Mouse (Mus musculus) forebrain, embryonic 13.5 days (tissue): ENCODE data around the gene Ell. TPM values are rescaled to one million over a fixed set of nuclear protein-coding genes. Genes with fewer than 3 reads are reported as not detected.

ENCODE experiments used
- ATAC-seq: fragments of 200-750 bp; cut with Nextera tagmentation; 2 replicates; pipeline ENCODE4 v1.8.0; 2017
- H3K27ac ChIP-seq: fragments of 300-500 bp; sonication (generic); 2 replicates; pipeline ENCODE4 v1.5.1; 2015; ENCODE audit warnings: inconsistent platforms, mild to moderate bottlenecking, moderate library complexity
- H3K27me3 ChIP-seq: fragments of 300-500 bp; sonication (generic); 2 replicates; pipeline ENCODE4 v1.6.1; 2015; ENCODE audit warnings: mild to moderate bottlenecking, inconsistent platforms
- H3K36me3 ChIP-seq: fragments of 300-500 bp; sonication (generic); 2 replicates; pipeline ENCODE4 v1.6.1; 2015; ENCODE audit warnings: mild to moderate bottlenecking, inconsistent platforms; ENCODE audit not compliant: poor library complexity, severe bottlenecking
- H3K4me1 ChIP-seq: fragments of 300-500 bp; sonication (generic); 2 replicates; pipeline ENCODE4 v1.6.1; 2015; ENCODE audit warnings: inconsistent platforms
- H3K4me2 ChIP-seq: fragments of 300-500 bp; sonication (generic); 2 replicates; pipeline ENCODE4 v1.6.1; 2015; ENCODE audit warnings: inconsistent platforms, mild to moderate bottlenecking, moderate library complexity
- H3K4me3 ChIP-seq: fragments of 300-500 bp; sonication (generic); 2 replicates; pipeline ENCODE4 v1.5.1; 2015; ENCODE audit warnings: mild to moderate bottlenecking, inconsistent platforms
- H3K9ac ChIP-seq: fragments of 300-500 bp; sonication (generic); 2 replicates; pipeline ENCODE4 v1.6.1; 2015; ENCODE audit warnings: mild to moderate bottlenecking, inconsistent platforms
- H3K9me3 ChIP-seq: fragments of 300-500 bp; sonication (generic); replicated peaks from 2 replicates; pipeline ENCODE4 v1.6.1; 2016; ENCODE audit warnings: inconsistent platforms
- WGBS: fragments of 180-500 bp; shearing (Covaris S2); methylation state at CpG from one replicate; pipeline ENCODE4 v1.1.7; 2015; 5-methylcytosine and 5-hydroxymethylcytosine counted together
- polyA plus RNA-seq: library from polyadenylated mRNA; unstranded; fragments of >200 nt; fragmentation: Nextera tagmentation; extraction: Ambion mirVana; gene quantifications from 2 replicates; pipeline ENCODE4 v1.2.1, GENCODE M21; 2015

The Ell gene
- polyA plus RNA-seq, 1 experiment from 2014 or later = 16.6 TPM

GRCm38 (mm10) chr8:70544200-70544687, 5.0 kb downstream of the Ell start:
- 85% methylated on average over 6 of the region's 6 CpGs for WGBS
- Histone ChIP-seq H3K4me2 (no peak overlapping the region), H3K4me1 (peaks cover 26% of the 10 kb centered on the region), H3K9ac (no peak overlapping the region), H3K27me3 (no peaks in the 10 kb centered on the region), H3K27ac (no peak overlapping the region), H3K36me3 (no peaks in the 10 kb centered on the region), H3K4me3 (no peak overlapping the region), H3K9me3 (no peaks in the 10 kb centered on the region)
- no peak for ATAC-seq

- 92% methylated on average over 4 of the region's 4 CpGs for WGBS
- no peak overlapping the region for H3K4me2 ChIP-seq
- H3K9me3 ChIP-seq = no peaks in the 10 kb centered on the region
- no peaks in the 10 kb centered on the region for H3K27me3 ChIP-seq
- H3K9ac ChIP-seq = no peak overlapping the region
- no peak for ATAC-seq
- H3K4me3 ChIP-seq = no peak overlapping the region
- H3K27ac ChIP-seq = no peak overlapping the region
- H3K4me1 ChIP-seq = peaks cover 11% of the 10 kb centered on the region
- no peaks in the 10 kb centered on the region for H3K36me3 ChIP-seq
These were observed 7.2 kb downstream of the Ell start for GRCm38 (mm10) chr8:70546412-70546811.

GRCm38 (mm10) chr8:70547762-70548161, 8.5 kb downstream of the Ell start:
- Histone ChIP-seq H3K4me1 (peaks cover 3% of the 10 kb centered on the region; the same call in 1 of the 2 replicates), H3K27ac (no peak overlapping the region), H3K4me2 (no peak overlapping the region), H3K36me3 (no peaks in the 10 kb centered on the region), H3K9me3 (no peaks in the 10 kb centered on the region), H3K4me3 (no peak overlapping the region), H3K27me3 (no peaks in the 10 kb centered on the region), H3K9ac (no peak overlapping the region)
- WGBS = 93% methylated on average over 6 of the region's 6 CpGs
- ATAC-seq = no peak

GRCm38 (mm10) chr8:70549412-70550184, 10.3 kb downstream of the Ell start:
- WGBS = 96% methylated on average over 10 of the region's 10 CpGs
- no peak overlapping the region for H3K4me3 ChIP-seq
- peaks cover 17% of the 10 kb centered on the region for H3K4me1 ChIP-seq

GRCm38 (mm10) chr8:70551558-70552161, 12.4 kb downstream of the Ell start:
- Histone ChIP-seq H3K4me1 (peaks cover 17% of the 10 kb centered on the region), H3K9me3 (no peaks in the 10 kb centered on the region), H3K9ac (no peak overlapping the region; the same call in 1 of the 2 replicates), H3K4me3 (no peak overlapping the region), H3K27ac (no peak overlapping the region), H3K4me2 (no peak overlapping the region), H3K27me3 (no peaks in the 10 kb centered on the region), H3K36me3 (no peaks in the 10 kb centered on the region)
- no peak for ATAC-seq
- 86% methylated on average over 3 of the region's 3 CpGs for WGBS

More at GRCm38 (mm10) chr8:70549412-70550184, 10.3 kb downstream of the Ell start:
- Histone ChIP-seq H3K4me2 (no peak overlapping the region), H3K27me3 (no peaks in the 10 kb centered on the region), H3K27ac (no peak overlapping the region), H3K9ac (no peak overlapping the region), H3K36me3 (no peaks in the 10 kb centered on the region), H3K9me3 (no peaks in the 10 kb centered on the region)
- ATAC-seq = no peak

GRCm38 (mm10) chr8:70552836-70553235, 13.6 kb downstream of the Ell start:
- no peak overlapping the region for H3K27ac ChIP-seq
- no peak overlapping the region for H3K9ac ChIP-seq
- 39% methylated on average over 1 of the region's 1 CpGs for WGBS

GRCm38 (mm10) chr8:70553740-70554139, 14.5 kb downstream of the Ell start:
- H3K27ac ChIP-seq = peak overlapping the region; percentile 31; the same call in 1 of the 2 replicates
- no peak for ATAC-seq
- H3K4me1 ChIP-seq = peaks cover 17% of the 10 kb centered on the region
- no peak overlapping the region for H3K4me3 ChIP-seq
- H3K9me3 ChIP-seq = no peaks in the 10 kb centered on the region
- H3K36me3 ChIP-seq = no peaks in the 10 kb centered on the region
- no peaks in the 10 kb centered on the region for H3K27me3 ChIP-seq
- H3K9ac ChIP-seq = no peak overlapping the region
- no peak overlapping the region for H3K4me2 ChIP-seq

More at GRCm38 (mm10) chr8:70552836-70553235, 13.6 kb downstream of the Ell start:
- Histone ChIP-seq H3K4me1 (peaks cover 17% of the 10 kb centered on the region), H3K27me3 (no peaks in the 10 kb centered on the region), H3K4me2 (no peak overlapping the region), H3K4me3 (no peak overlapping the region), H3K9me3 (no peaks in the 10 kb centered on the region), H3K36me3 (no peaks in the 10 kb centered on the region)
- ATAC-seq = no peak

- Histone ChIP-seq H3K4me1 (peaks cover 17% of the 10 kb centered on the region), H3K27me3 (no peaks in the 10 kb centered on the region), H3K36me3 (no peaks in the 10 kb centered on the region), H3K9ac (no peak overlapping the region), H3K27ac (no peak overlapping the region), H3K4me3 (no peak overlapping the region), H3K9me3 (no peaks in the 10 kb centered on the region), H3K4me2 (no peak overlapping the region)
- 91% methylated on average over 4 of the region's 4 CpGs for WGBS
- ATAC-seq = no peak
These were observed 16.0 kb downstream of the Ell start for GRCm38 (mm10) chr8:70555079-70555747.

- WGBS = 65% methylated on average over 4 of the region's 4 CpGs
- H3K9me3 ChIP-seq = no peaks in the 10 kb centered on the region
These were observed 19.1 kb downstream of the Ell start for GRCm38 (mm10) chr8:70558334-70558733.

GRCm38 (mm10) chr8:70558983-70559382, 19.7 kb downstream of the Ell start:
- Histone ChIP-seq H3K9ac (no peak overlapping the region), H3K4me3 (no peak overlapping the region), H3K36me3 (no peaks in the 10 kb centered on the region), H3K27me3 (no peaks in the 10 kb centered on the region), H3K4me2 (no peak overlapping the region), H3K27ac (no peak overlapping the region), H3K9me3 (no peaks in the 10 kb centered on the region), H3K4me1 (peaks cover 3% of the 10 kb centered on the region)
- ATAC-seq = no peak
- WGBS = 85% methylated on average over 3 of the region's 3 CpGs

More at GRCm38 (mm10) chr8:70558334-70558733, 19.1 kb downstream of the Ell start:
- Histone ChIP-seq H3K4me2 (no peak overlapping the region), H3K9ac (no peak overlapping the region), H3K4me3 (no peak overlapping the region), H3K27me3 (no peaks in the 10 kb centered on the region), H3K4me1 (peaks cover 10% of the 10 kb centered on the region), H3K27ac (no peak overlapping the region), H3K36me3 (no peaks in the 10 kb centered on the region)
- no peak for ATAC-seq

- no peak for ATAC-seq
- Histone ChIP-seq H3K27me3 (no peaks in the 10 kb centered on the region), H3K4me2 (no peak overlapping the region), H3K9ac (no peak overlapping the region), H3K4me3 (no peak overlapping the region), H3K27ac (no peak overlapping the region), H3K9me3 (no peaks in the 10 kb centered on the region), H3K36me3 (no peaks in the 10 kb centered on the region), H3K4me1 (peaks cover 5% of the 10 kb centered on the region; the same call in 1 of the 2 replicates)
- WGBS = 95% methylated on average over 2 of the region's 2 CpGs
These were observed 20.8 kb downstream of the Ell start for GRCm38 (mm10) chr8:70560096-70560495.

GRCm38 (mm10) chr8:70560564-70560963, 21.3 kb downstream of the Ell start:
- Histone ChIP-seq H3K9me3 (no peaks in the 10 kb centered on the region), H3K36me3 (no peaks in the 10 kb centered on the region), H3K4me3 (no peak overlapping the region), H3K27me3 (no peaks in the 10 kb centered on the region), H3K4me2 (no peak overlapping the region), H3K9ac (no peak overlapping the region), H3K4me1 (peaks cover 10% of the 10 kb centered on the region), H3K27ac (no peak overlapping the region)
- ATAC-seq = no peak
- 71% methylated on average over 3 of the region's 3 CpGs for whole genome bisulfite sequencing
